Mouse (Mus musculus) left cerebral cortex, adult 18-20 months (tissue): ENCODE data around the gene Rfc4. TPM values are rescaled to one million over a fixed set of nuclear protein-coding genes. Genes with fewer than 3 reads are reported as not detected.
A peak's percentile ranks its signal among the peaks of the same experiment; 100 is the strongest.

Experiments
- DNase-seq, 2 experiments: peaks; one replicate each; pipeline ENCODE4 v3.0.0; 2021 to 2022; ENCODE audit warnings: low spot score in 2 of 2, mixed read lengths in 1 of 2
- total RNA-seq, 2 experiments: library from RNA; stranded (reverse); gene quantifications; 2 replicates each; pipeline ENCODE4 v1.2.3; 2021

Gene Rfc4
- total RNA-seq, 2 experiments from 2014 or later = 5.0 to 6.5 TPM

DNA sequence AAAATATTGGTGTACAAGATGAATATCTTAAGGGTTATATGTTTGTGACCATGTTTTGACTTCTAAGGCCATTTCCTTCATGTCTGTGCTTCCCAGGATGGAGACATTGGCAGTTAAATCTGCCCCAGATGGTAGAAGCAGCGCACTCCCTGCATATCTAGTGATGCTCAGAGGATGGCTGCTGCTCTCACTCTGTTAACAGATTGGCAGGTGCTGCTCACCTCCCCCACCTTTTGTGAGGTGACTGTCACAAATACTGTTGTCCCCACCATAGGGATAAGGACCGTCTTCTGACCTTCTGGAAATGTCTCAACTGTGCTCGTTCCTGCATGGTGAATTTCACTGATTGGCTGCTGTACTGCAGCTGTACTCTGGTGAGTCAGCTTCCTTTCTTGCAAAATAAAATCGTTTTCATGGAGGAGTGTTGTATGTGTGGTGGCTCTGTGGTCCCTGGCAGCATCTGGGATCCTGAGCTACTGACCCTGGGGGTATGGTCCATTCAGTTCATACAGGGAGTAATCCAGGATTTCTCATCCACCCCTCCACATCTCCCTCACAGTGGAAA lies 9.0 kb upstream of the Rfc4 start:
- no peak for DNase-seq

DNA sequence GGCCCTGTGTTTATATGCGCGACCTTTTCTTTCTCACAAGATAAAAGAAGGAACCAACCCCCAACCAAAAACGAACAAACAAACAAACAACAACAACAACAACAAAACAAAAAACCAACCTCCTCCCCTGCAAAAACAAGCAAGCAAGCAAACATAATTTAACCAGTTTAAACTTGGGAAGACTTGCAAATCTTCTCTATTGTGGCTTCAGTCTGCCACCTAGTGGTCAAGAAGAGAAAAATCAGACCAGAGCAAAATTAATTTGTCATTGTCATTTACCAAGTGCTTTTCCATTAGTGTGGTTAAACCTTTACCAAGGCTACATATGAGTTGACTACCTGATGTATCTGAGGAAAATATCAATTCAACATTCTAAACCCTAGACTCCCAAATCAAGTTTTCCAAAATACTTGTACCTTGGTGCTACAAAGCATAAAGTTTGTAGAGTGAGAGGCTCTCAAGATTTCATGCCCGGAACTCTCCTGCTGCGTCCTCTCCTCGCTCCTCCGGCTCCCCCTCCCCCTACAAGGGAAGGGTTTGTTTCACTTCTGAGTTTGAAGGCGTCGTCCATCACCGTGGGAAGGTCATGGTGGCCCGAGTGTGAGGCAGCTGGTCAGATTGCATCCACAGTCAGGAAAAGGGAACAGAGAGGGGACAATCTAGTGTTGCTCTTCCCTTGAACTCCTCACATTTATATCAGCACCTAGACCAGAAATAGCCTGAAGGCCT lies 8.0 kb upstream of the Rfc4 start:
- no peak for DNase-seq

GRCm38 (mm10) chr16:23132336-23132735 lies 4.8 kb upstream of the Rfc4 start:
- DNase-seq = no peak

DNA sequence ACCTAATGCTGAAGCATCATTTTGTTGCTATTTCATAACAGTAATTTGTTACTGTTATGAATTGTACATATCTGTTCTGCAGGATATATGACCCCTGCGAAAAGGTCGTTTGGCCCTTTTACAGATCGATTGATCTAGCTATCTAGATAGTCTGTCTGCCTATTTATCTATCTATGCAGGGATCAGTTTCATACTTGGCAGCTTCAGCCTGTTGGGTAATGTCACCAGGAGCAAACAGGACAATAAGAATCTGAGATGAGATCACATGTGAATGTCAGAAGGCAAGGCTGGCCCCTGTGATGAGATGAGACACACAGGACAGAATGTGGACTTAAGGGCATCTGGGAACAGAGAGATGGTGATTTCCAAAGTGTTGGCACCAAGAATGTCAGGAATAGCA lies 2.8 kb upstream of the Rfc4 start:
- DNase-seq = no peak

GRCm38 (mm10) chr16:23127311-23127672 lies 245 bp downstream of the Rfc4 start:
- no peak for DNase-seq

DNA sequence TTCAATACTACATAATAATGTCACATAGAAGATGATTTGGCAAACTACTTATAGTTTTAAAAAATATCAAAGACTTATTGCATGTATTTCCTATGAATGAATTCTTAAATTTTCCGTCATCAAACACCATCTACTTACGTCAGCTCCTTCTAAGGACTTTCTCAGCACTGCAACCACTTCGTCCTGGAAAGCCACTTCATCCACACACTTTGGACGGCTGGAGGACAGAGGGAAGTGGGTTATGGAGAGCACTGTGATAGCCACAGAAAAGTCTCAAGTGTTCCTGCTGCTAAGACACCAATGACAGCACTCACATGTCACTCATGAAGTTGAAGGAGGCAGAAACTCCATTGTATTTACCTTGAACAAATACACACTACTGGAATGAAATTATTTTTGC lies 3.1 kb downstream of the Rfc4 start:
- no peak for DNase-seq

GRCm38 (mm10) chr16:23123104-23123503 lies 4.4 kb downstream of the Rfc4 start:
- DNase-seq = no peak

DNA sequence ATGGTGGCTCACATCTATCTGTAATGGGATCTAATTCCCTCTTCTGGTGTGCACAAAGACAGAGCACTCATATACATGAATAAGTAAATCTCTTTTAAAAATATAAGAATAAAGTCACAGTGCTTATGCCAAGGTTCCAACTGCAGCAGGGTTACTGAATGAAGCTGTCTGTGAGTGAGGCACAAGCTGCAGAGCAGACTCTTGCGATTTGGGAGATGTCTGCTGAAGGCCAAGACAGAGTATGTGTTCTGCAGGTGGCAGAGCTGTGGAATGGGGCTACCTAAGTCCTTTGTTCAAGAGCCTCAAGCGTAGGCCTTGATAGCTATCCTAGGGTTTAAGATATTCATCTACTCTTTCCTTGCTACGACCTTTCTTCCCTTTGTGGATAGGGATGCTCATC lies 5.1 kb downstream of the Rfc4 start:
- DNase-seq = no peak

GRCm38 (mm10) chr16:23117173-23117572 lies 10.4 kb downstream of the Rfc4 start:
- no peak for DNase-seq

DNA sequence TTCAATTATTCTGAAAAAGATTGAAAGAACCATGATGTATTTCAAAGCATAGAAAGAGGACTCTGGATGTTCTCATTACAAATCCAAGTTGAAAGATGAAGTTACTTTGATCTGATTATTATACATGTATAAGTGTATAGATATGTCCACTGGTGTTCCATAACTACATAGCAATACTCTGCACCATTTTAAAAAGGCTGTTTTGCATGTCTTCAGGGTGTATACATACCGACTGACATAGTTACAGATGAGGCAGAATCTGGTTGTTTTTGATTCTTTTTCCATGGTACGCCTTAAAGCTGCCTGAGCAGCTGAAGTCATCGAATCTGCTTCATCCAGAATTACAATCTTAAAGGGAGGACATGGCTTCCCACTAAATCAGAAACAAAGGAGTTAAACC lies 12.1 kb downstream of the Rfc4 start:
- DNase-seq = no peak

- no peak for DNase-seq
These were observed 13.0 kb downstream of the Rfc4 start for GRCm38 (mm10) chr16:23114339-23115171.

- DNase-seq = no peak
These were observed 13.6 kb downstream of the Rfc4 start for GRCm38 (mm10) chr16:23113903-23114302.

- no peak for DNase-seq
These were observed 14.6 kb downstream of the Rfc4 start for GRCm38 (mm10) chr16:23112861-23113435.

DNA sequence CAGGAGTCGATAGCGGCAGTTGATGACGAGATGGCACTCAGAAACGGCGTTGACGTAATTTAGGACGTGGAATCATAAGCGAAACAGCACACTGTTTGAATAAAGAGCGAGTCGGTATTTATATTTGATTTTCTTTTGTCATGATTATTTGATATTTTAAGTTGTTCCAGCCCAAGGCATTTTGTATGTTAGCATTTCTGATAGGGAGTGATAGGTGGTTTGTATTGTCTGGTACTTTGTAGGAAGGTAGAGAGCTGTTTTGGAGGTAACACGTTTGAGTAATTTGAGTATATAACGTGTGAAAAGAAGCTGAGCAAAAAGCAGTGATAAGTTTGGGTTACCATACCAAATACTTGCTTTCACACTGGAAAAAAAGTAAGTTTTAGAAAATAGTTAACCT lies 15.2 kb downstream of the Rfc4 start:
- no peak for DNase-seq

- no peak for DNase-seq
These were observed 17.9 kb downstream of the Rfc4 start for GRCm38 (mm10) chr16:23109350-23110280.

- no peak for DNase-seq
These were observed 18.6 kb downstream of the Rfc4 start for GRCm38 (mm10) chr16:23108943-23109342.

GRCm38 (mm10) chr16:23107946-23108759 lies 19.4 kb downstream of the Rfc4 start:
- peak; percentile 76 to 77 for DNase-seq

GRCm38 (mm10) chr16:23107231-23107942 lies 20.1 kb downstream of the Rfc4 start, which contains the start of gene Eif4a2:
Eif4a2 (plus strand) TSS chr16:23107444.
- peak; percentile 86 to 92 for DNase-seq

DNA sequence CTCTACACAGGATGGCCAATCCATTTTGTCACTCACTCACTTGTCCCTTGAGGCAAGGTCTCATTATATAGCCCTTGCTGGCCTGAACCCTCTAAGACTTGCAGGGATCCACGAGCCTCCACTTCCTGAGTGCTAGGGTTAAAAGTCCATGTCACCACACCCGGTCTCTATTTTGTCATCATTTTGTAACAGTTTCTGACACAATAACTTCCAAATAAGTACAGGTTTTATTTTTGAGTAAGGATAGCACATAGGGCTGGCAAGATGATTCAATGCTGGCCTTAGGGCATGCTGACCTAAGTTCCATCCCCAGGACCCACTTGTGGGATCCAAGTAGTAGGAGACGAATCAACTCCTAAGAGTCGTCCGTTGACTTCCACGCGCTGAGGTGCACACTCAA lies 21.4 kb downstream of the Rfc4 start:
- DNase-seq = no peak
